16 mouse cellular contexts compared by ENCODE assay signal in genomic region chr19:6519483-6519882, GRCm38 (mm10). TPM values are rescaled to one million over a fixed set of nuclear protein-coding genes. Genes with fewer than 3 reads are reported as not detected.
DNase-seq lines count a peak whose midpoint lies in the region; ATAC-seq and TF ChIP-seq lines count a peak whose summit lies in the region.
"Had no signal": no experiment of that assay in that cellular context is flagged by ENCODE, and none has a peak within 500 bp of the region (broad histone marks: within the 10 kb centered on the region; RNA-seq: fewer than 3 reads in every experiment).

No protein-coding gene starts in this region.

- no peak for TF ChIP-seq CTCF in brain, embryonic 14.5 days (IDR thresholded peaks at IDR 0.05; ENCODE audit: borderline replicate concordance, extremely low read depth, insufficient read depth, insufficient read length)

- peak overlapping the region; percentile 86 for H3K27ac ChIP-seq in hindbrain, embryonic 10.5 days
- peak overlapping the region; percentile 87 for H3K27ac ChIP-seq in midbrain, embryonic 16.5 days (ENCODE audit: low read length)
- H3K27ac ChIP-seq: limb, embryonic 13.5 days had no signal

- 0 out of 2 replicates have a peak, but pooled peaks cover 3% of the 10 kb centered on the region for H3K27me3 ChIP-seq in hindbrain, embryonic 10.5 days (ENCODE audit: insufficient read depth, poor library complexity, severe bottlenecking)
- H3K27me3 ChIP-seq in midbrain, embryonic 16.5 days (ENCODE audit: control insufficient read depth, insufficient read depth, low read depth, low read length) = no peaks in the 10 kb centered on the region

- peak; percentile 7; the same call in 1 of the 2 replicates for ATAC-seq in midbrain, embryonic 16.5 days
- ATAC-seq: lung, postnatal 0 days had no signal

- 0 out of 2 replicates have a peak overlapping the region, but pooled peaks have one; percentile 35 for H3K4me2 ChIP-seq in midbrain, embryonic 16.5 days (ENCODE audit: low read length)
- H3K4me2 ChIP-seq: limb, embryonic 13.5 days had no signal

- peaks cover 61% of the 10 kb centered on the region for H3K4me1 ChIP-seq in hindbrain, embryonic 10.5 days (replicated peaks)
- peaks cover 23% of the 10 kb centered on the region for H3K4me1 ChIP-seq in midbrain, embryonic 16.5 days (ENCODE audit: control insufficient read depth, insufficient read depth, low read length)
- H3K4me1 ChIP-seq: limb, embryonic 13.5 days had no signal

- H3K36me3 ChIP-seq in hindbrain, embryonic 10.5 days = peaks cover 37% of the 10 kb centered on the region
- peaks cover 25% of the 10 kb centered on the region for H3K36me3 ChIP-seq in midbrain, embryonic 16.5 days (ENCODE audit: control insufficient read depth, insufficient read depth, low read length)
- H3K36me3 ChIP-seq: limb, embryonic 13.5 days had no signal

- H3K9ac ChIP-seq in midbrain, embryonic 16.5 days (ENCODE audit: low read depth, low read length) = no peak overlapping the region
- H3K9ac ChIP-seq: limb, embryonic 13.5 days had no signal

- peak; percentile 55 for DNase-seq in embryo, embryonic 10 days (ENCODE audit: low spot score)
- DNase-seq in embryo, embryonic 9.5 days (ENCODE audit: extremely low spot score) = no peak
- DNase-seq in brain, embryonic 14.5 days (ENCODE audit: low read depth) = peak; percentile 70
- no peak for DNase-seq in hindbrain, embryonic 10.5 days (ENCODE audit: low spot score)
- DNase-seq in layer of hippocampus, postnatal 25 days (ENCODE audit: extremely low spot score in 1 of 2, low spot score in 1 of 2) = no peak
- DNase-seq in kidney, adult 18-20 months = no peak
- DNase-seq in adipocyte (ENCODE audit: low spot score) = no peak
- DNase-seq: gastrocnemius, postnatal 25 days; heart, postnatal 14 days; kidney, postnatal 10 days; right cerebral cortex, postnatal 4 days had no signal

- 53% methylated on average over 2 of the region's 2 CpGs for WGBS in hindbrain, embryonic 10.5 days
- WGBS in midbrain, embryonic 16.5 days = 54% methylated on average over 2 of the region's 2 CpGs

- no peak for TF ChIP-seq POLR2A in brain, embryonic 14.5 days (IDR thresholded peaks at IDR 0.05; ENCODE audit: borderline replicate concordance, extremely low read depth, insufficient read depth, insufficient read length, poor library complexity, severe bottlenecking)

- H3K9me3 ChIP-seq in hindbrain, embryonic 10.5 days = no peaks in the 10 kb centered on the region
- H3K9me3 ChIP-seq in midbrain, embryonic 16.5 days (replicated peaks; ENCODE audit: control insufficient read depth, low read length, poor library complexity, severe bottlenecking) = no peaks in the 10 kb centered on the region
- H3K9me3 ChIP-seq: limb, embryonic 13.5 days had no signal

- no peak overlapping the region; the same call in 1 of the 2 replicates for H3K4me3 ChIP-seq in hindbrain, embryonic 10.5 days
- no peak overlapping the region for H3K4me3 ChIP-seq in midbrain, embryonic 16.5 days (ENCODE audit: low read depth, low read length)
- H3K4me3 ChIP-seq: limb, embryonic 13.5 days had no signal

RNA-seq across cellular contexts. Expression of gene Slc22a12, which starts 23.3 kb away (rescaled TPM):
- polyA plus RNA-seq in brain, embryonic 14.5 days (2012; rRNA removed) = not detected in 2 replicates
- polyA plus RNA-seq in hindbrain, embryonic 10.5 days (2016; fragmentation: Nextera tagmentation; extraction: Ambion mirVana) = not detected in 2 replicates
- polyA plus RNA-seq in midbrain, embryonic 16.5 days (2015; fragmentation: Nextera tagmentation; extraction: Ambion mirVana) = 0.11 TPM in 1 of 2 replicates, not detected in the other
- total RNA-seq in layer of hippocampus, postnatal 25 days (2021) = 1 to 10 TPM in 1 of 2 experiments, under 1 TPM in 1; 0.47 to 1.2 TPM
- total RNA-seq: gastrocnemius, postnatal 25 days; heart, postnatal 14 days had no signal
- polyA plus RNA-seq: C2C12; limb, embryonic 13.5 days; stomach, embryonic 16.5 days had no signal

Comparison
In these comparisons a context has a peak if more than half of its experiments do, and no peak if none do; other contexts are left out.
1. DNase-seq: peak in embryo, embryonic 10 days (single experiment) and brain, embryonic 14.5 days (single experiment); none in embryo, embryonic 9.5 days (single experiment), hindbrain, embryonic 10.5 days (single experiment), layer of hippocampus, postnatal 25 days (0 of 2), kidney, adult 18-20 months (single experiment) and adipocyte (single experiment).